Mouse (Mus musculus): Measurements from ENCODE around the gene Nlk. TPM values are rescaled to one million over a fixed set of nuclear protein-coding genes. Genes with fewer than 3 reads are reported as not detected.

The Nlk gene
- total and polyA plus RNA-seq, 3 experiments, result 14.8 to 22.4 (median 20.4) TPM

GRCm38 (mm10) chr11:78602781-78603180 lies 94.4 kb downstream of the Nlk start:
- no peak overlapping the region for H3K27ac ChIP-seq (ENCODE audit: insufficient read depth, low read depth)
- no peaks in the 10 kb centered on the region for H3K79me2 ChIP-seq (replicated peaks; ENCODE audit: control insufficient read depth, extremely low read depth, insufficient read depth, poor library complexity, severe bottlenecking)
- H3K27me3 ChIP-seq (replicated peaks), result no peaks in the 10 kb centered on the region
- no peak for TF ChIP-seq ZKSCAN1 (IDR thresholded peaks at IDR 0.05; ENCODE audit: borderline replicate concordance, low read depth, low read length)
- no peak for TF ChIP-seq UBTF (IDR thresholded peaks at IDR 0.05; ENCODE audit: low read depth, low read length)
- no peak for DNase-seq (ENCODE audit: extremely low read depth)
- dilution Hi-C loops (cut with MboI; ENCODE audit: extremely low pct_ligation_motif_present, extremely low pct_unique_long_range_greater_than_20kb, low sequenced_read_pairs) (no loop called here), in situ Hi-C loops (cut with MboI; ENCODE audit: low pct_ligation_motif_present, low pct_unique_long_range_greater_than_20kb, low sequenced_read_pairs) (no loop called here)
- H3K4me2 ChIP-seq (ENCODE audit: insufficient read depth, low read depth, poor library complexity, severe bottlenecking), result no peak overlapping the region
- H3K9ac ChIP-seq (ENCODE audit: insufficient read depth, low read depth), result no peak overlapping the region
- peaks cover 0 to 9% of the 10 kb centered on the region in 2 experiments; a peak in 1 of 4 replicates for H3K4me1 ChIP-seq (ENCODE audit: control insufficient read depth in 1 of 2, insufficient read depth in 2 of 2)
- H3K9me3 ChIP-seq (replicated peaks; ENCODE audit: low read length), result no peaks in the 10 kb centered on the region
- no peak overlapping the region for H3K4me3 ChIP-seq (replicated peaks in 1 of 3; ENCODE audit: low read depth in 2 of 3, low read length in 2 of 3, poor library complexity in 1 of 3)
- H3K36me3 ChIP-seq (replicated peaks in 1 of 2; ENCODE audit: control insufficient read depth in 1 of 2, insufficient read depth in 1 of 2, low read length in 1 of 2), result peaks cover 0 to 29% of the 10 kb centered on the region in 2 experiments

- in situ Hi-C loops (cut with MboI; ENCODE audit: low pct_ligation_motif_present, low pct_unique_long_range_greater_than_20kb, low sequenced_read_pairs) (no loop called here), dilution Hi-C loops (cut with MboI; ENCODE audit: extremely low pct_ligation_motif_present, extremely low pct_unique_long_range_greater_than_20kb, low sequenced_read_pairs) (no loop called here)
- Histone ChIP-seq H3K4me2 (ENCODE audit: insufficient read depth, low read depth, poor library complexity, severe bottlenecking) (no peak overlapping the region), H3K4me1 (ENCODE audit: control insufficient read depth in 1 of 2, insufficient read depth in 2 of 2) (peaks cover 0 to 9% of the 10 kb centered on the region in 2 experiments; a peak in 1 of 4 replicates), H3K9ac (ENCODE audit: insufficient read depth, low read depth) (no peak overlapping the region), H3K9me3 (replicated peaks; ENCODE audit: low read length) (no peaks in the 10 kb centered on the region), H3K27ac (ENCODE audit: insufficient read depth, low read depth) (no peak overlapping the region), H3K4me3 (replicated peaks in 1 of 3; ENCODE audit: low read depth in 2 of 3, low read length in 2 of 3, poor library complexity in 1 of 3) (no peak overlapping the region), H3K27me3 (replicated peaks) (no peaks in the 10 kb centered on the region), H3K79me2 (replicated peaks; ENCODE audit: control insufficient read depth, extremely low read depth, insufficient read depth, poor library complexity, severe bottlenecking) (no peaks in the 10 kb centered on the region), H3K36me3 (replicated peaks in 1 of 2; ENCODE audit: control insufficient read depth in 1 of 2, insufficient read depth in 1 of 2, low read length in 1 of 2) (peaks cover 0 to 26% of the 10 kb centered on the region in 2 experiments)
- no peak for DNase-seq (ENCODE audit: extremely low read depth)
- TF ChIP-seq SIN3A (IDR thresholded peaks at IDR 0.05; ENCODE audit: low read length) (no peak), ELF1 (IDR thresholded peaks at IDR 0.05; ENCODE audit: low read depth, low read length) (no peak), NRF1 (IDR thresholded peaks at IDR 0.05; ENCODE audit: low read depth, low read length) (no peak), MAZ (IDR thresholded peaks at IDR 0.05; ENCODE audit: low read depth, low read length) (no peak), EP300 (IDR thresholded peaks at IDR 0.05; ENCODE audit: low read length) (no peak), PAX5 (IDR thresholded peaks at IDR 0.05; ENCODE audit: low read length) (no peak), CHD2 (IDR thresholded peaks at IDR 0.05; ENCODE audit: low read length) (no peak), USF2 (conservative IDR thresholded peaks at IDR 0.05; ENCODE audit: low read depth, low read length) (no peak), CHD1 (IDR thresholded peaks at IDR 0.05; ENCODE audit: low read depth, low read length) (no peak), MYC (IDR thresholded peaks at IDR 0.05; ENCODE audit: low read depth, low read length) (no peak), ZC3H11A (IDR thresholded peaks at IDR 0.05; ENCODE audit: low read depth, low read length) (no peak), RAD21 (IDR thresholded peaks at IDR 0.05; ENCODE audit: low read depth, low read length) (no peak), SMC3 (IDR thresholded peaks at IDR 0.05; ENCODE audit: low read depth, low read length) (no peak), MAFK (IDR thresholded peaks at IDR 0.05; ENCODE audit: insufficient replicate concordance, low read length) (no peak), CTCF (conservative IDR thresholded peaks at IDR 0.05 in 1 of 2, IDR thresholded peaks at IDR 0.05 in 1 of 2; ENCODE audit: low read depth in 2 of 2, low read length in 2 of 2) (no peak), KAT2A (IDR thresholded peaks at IDR 0.05; ENCODE audit: insufficient replicate concordance, low read length) (no peak), USF1 (IDR thresholded peaks at IDR 0.05; ENCODE audit: low read depth, low read length) (no peak), HCFC1 (IDR thresholded peaks at IDR 0.05; ENCODE audit: low read depth, low read length) (no peak), TBP (conservative IDR thresholded peaks at IDR 0.05; ENCODE audit: low read depth, low read length) (no peak), JUND (conservative IDR thresholded peaks at IDR 0.05; ENCODE audit: low read depth, low read length) (no peak)
Observed at GRCm38 (mm10) chr11:78600926-78601590, 96.1 kb downstream of the Nlk start.
